Mouse (Mus musculus): ENCODE measurements around the gene Olfr1193.
"Not testable (repeated sequence)": the region's sequence is repeated elsewhere in the genome, so short reads cannot be mapped to it uniquely, and the experiment has no call there.

The Olfr1193 gene

DNA sequence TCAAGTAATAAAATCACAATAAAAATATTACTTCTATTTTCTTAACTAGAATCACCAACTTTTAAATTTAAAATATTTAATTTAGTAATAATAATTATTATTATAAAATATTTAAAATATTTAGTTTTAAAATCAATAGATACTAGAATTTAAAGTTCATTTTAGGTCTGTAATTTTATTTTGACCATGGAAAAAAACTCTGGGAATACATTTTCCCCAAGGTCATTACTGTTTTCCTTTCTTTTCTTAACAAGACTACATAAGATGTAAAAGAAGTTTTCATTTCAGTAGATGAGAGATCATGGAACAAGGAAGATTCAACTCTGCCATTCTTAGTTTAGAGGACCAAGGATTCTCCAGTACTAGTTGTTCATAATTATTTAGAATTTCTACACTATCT lies at the start of gene Olfr1193:
Gene Olfr1193, plus strand, starts transcription at position 301 of the 400 bp plus-strand sequence.
- not testable (repeated sequence) for DNase-seq (ENCODE audit: inconsistent ontology term)

DNA sequence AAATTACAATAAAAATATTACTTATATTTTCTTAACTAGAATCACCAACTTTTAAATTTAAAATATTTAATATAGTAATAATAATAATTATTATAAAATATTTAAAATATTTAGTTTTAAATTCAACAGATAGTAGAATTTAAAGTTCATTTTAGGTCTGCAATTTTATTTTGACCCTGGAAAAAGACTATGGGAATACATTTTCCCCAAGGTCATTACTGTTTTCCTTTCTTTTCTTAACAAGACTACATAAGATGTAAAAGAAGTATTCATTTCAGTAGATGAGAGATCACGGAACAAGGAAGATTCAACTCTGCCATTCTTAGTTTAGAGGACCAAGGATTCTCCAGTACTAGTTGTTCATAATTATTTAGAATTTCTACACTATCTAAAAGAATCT lies 35.2 kb upstream of the Olfr1193 start, which contains the start of gene Olfr1191-ps1:
Gene Olfr1191-ps1, plus strand, starts transcription at position 301 of the 400 bp plus-strand sequence.
- DNase-seq (ENCODE audit: inconsistent ontology term): not testable (repeated sequence)

DNA sequence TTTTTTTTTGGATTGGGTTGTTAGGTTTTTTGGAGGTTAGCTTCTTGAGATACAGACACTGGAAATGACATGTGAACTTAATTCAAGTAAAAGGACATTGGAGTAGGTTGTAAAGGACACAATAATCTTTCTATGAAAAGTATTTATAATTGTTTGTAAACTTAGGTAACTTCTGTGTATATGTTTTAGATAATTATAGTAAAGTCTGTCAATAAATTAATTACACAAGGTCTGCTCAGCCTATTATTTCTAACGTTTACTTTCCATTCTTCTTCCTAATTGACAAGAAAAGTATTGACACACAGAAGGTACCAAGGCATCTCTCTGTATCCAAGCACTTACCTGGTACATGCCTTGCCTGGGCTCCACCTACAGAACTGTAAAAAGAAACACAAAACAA lies 27.2 kb upstream of the Olfr1193 start, which contains the start of gene Olfr1192-ps1:
Gene Olfr1192-ps1, plus strand, starts transcription at position 301 of the 400 bp plus-strand sequence.
- no peak for DNase-seq (ENCODE audit: inconsistent ontology term)

DNA sequence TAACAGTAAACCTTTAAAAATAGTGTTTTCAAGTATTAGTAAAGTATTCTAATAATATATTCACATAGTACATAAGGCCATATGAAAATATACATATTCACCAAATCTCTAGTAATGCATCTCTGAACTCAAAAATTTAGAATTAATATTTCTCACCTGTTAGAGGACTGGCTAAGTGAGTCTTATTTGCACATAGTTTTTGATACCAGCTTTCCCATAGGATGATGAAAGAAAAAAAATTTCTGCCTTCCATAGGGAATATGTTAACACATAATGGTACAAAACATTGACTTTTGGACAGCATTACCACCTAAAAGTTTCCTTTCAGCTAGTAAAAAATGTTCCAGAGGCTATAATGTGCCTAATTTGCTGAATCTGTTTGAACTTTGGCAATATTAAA lies 13.7 kb downstream of the Olfr1193 start, which contains the start of gene Olfr1195:
Gene Olfr1195, minus strand, starts transcription at position 101 of the 400 bp plus-strand sequence.
- no peak for DNase-seq (ENCODE audit: inconsistent ontology term)

- no peak for DNase-seq (ENCODE audit: inconsistent ontology term)
These were observed 29.1 kb downstream of the Olfr1193 start, which contains the start of gene Olfr1196 for GRCm38 (mm10) chr2:88704497-88704896. TSS of gene Olfr1196 (minus strand) at chr2:88704597.

Measured in Muller cell, postnatal 12 days (primary cell).